Mouse (Mus musculus) E14TG2a.4 (cell line): ENCODE results near the gene Stk32b.

ENCODE experiments used
- H3K27me3 ChIP-seq: 2 replicates; pipeline ENCODE4 v1.6.1; 2014; ENCODE audit warnings: low read length, control low read depth; ENCODE audit not compliant: insufficient read depth
- H3K36me3 ChIP-seq: 2 replicates; pipeline ENCODE4 v1.6.1; 2014; ENCODE audit warnings: low read length, control low read depth; ENCODE audit not compliant: insufficient read depth
- H3K4me1 ChIP-seq: replicated peaks from 2 replicates; pipeline ENCODE4 v1.6.1; 2014; ENCODE audit warnings: low read depth, low read length, control low read depth
- H3K4me3 ChIP-seq: replicated peaks from 2 replicates; pipeline ENCODE4 v1.5.1; 2014; ENCODE audit warnings: mild to moderate bottlenecking, low read length
- H3K9me3 ChIP-seq: 2 replicates; pipeline ENCODE4 v1.6.1; 2014; ENCODE audit warnings: low read length, control low read depth
- CTCF ChIP-seq: conservative IDR thresholded peaks from 2 replicates; pipeline ENCODE4 v1.5.1; 2014; ENCODE audit warnings: low read length
- NANOG ChIP-seq: IDR thresholded peaks from 2 replicates; pipeline ENCODE4 v1.6.1; 2014; ENCODE audit warnings: borderline replicate concordance, low read length, mixed read lengths
- POU5F1 ChIP-seq: IDR thresholded peaks from 2 replicates; pipeline ENCODE4 v1.6.1; 2014; ENCODE audit warnings: low read length, borderline replicate concordance

The Stk32b gene

GRCm38 (mm10) chr5:37592411-37592810, 124.6 kb downstream of the Stk32b start:
- no peaks in the 10 kb centered on the region for H3K27me3 ChIP-seq
- H3K36me3 ChIP-seq: no peaks in the 10 kb centered on the region
- H3K4me1 ChIP-seq: no peaks in the 10 kb centered on the region
- no peak for TF ChIP-seq POU5F1
- no peak for TF ChIP-seq NANOG
- no peak for TF ChIP-seq CTCF
- H3K9me3 ChIP-seq: no peaks in the 10 kb centered on the region
- H3K4me3 ChIP-seq: no peak overlapping the region

GRCm38 (mm10) chr5:37587861-37588260, 129.1 kb downstream of the Stk32b start:
- no peaks in the 10 kb centered on the region for H3K4me1 ChIP-seq
- no peaks in the 10 kb centered on the region for H3K9me3 ChIP-seq
- TF ChIP-seq NANOG (no peak), POU5F1 (no peak)
- no peaks in the 10 kb centered on the region for H3K36me3 ChIP-seq
- H3K4me3 ChIP-seq: no peak overlapping the region
- H3K27me3 ChIP-seq: peaks cover 4% of the 10 kb centered on the region; the same call in 1 of the 2 replicates

GRCm38 (mm10) chr5:37586071-37586470, 130.9 kb downstream of the Stk32b start:
- no peaks in the 10 kb centered on the region for H3K36me3 ChIP-seq
- H3K27me3 ChIP-seq: peaks cover 4% of the 10 kb centered on the region; the same call in 1 of the 2 replicates
- no peaks in the 10 kb centered on the region for H3K9me3 ChIP-seq
- no peaks in the 10 kb centered on the region for H3K4me1 ChIP-seq
- TF ChIP-seq CTCF (no peak), POU5F1 (no peak), NANOG (no peak)
- H3K4me3 ChIP-seq: no peak overlapping the region

- Histone ChIP-seq H3K27me3 (no peaks in the 10 kb centered on the region), H3K36me3 (no peaks in the 10 kb centered on the region), H3K4me3 (no peak overlapping the region), H3K9me3 (peaks cover 6% of the 10 kb centered on the region), H3K4me1 (no peaks in the 10 kb centered on the region)
- no peak for TF ChIP-seq CTCF
These were observed 141.5 kb downstream of the Stk32b start for GRCm38 (mm10) chr5:37575427-37575826.

GRCm38 (mm10) chr5:37557274-37557815, 159.6 kb downstream of the Stk32b start:
- no peaks in the 10 kb centered on the region for H3K27me3 ChIP-seq
- H3K4me3 ChIP-seq: no peak overlapping the region
- H3K9me3 ChIP-seq: no peaks in the 10 kb centered on the region
- no peak for TF ChIP-seq POU5F1
- no peak for TF ChIP-seq NANOG
- TF ChIP-seq CTCF: no peak
- H3K36me3 ChIP-seq: no peaks in the 10 kb centered on the region
- no peaks in the 10 kb centered on the region for H3K4me1 ChIP-seq

- Histone ChIP-seq H3K4me3 (no peak overlapping the region), H3K27me3 (no peaks in the 10 kb centered on the region), H3K4me1 (no peaks in the 10 kb centered on the region), H3K36me3 (no peaks in the 10 kb centered on the region), H3K9me3 (no peaks in the 10 kb centered on the region)
- no peak for TF ChIP-seq POU5F1
- TF ChIP-seq CTCF: no peak
- TF ChIP-seq NANOG: no peak
These were observed 162.7 kb downstream of the Stk32b start for GRCm38 (mm10) chr5:37554231-37554630.

GRCm38 (mm10) chr5:37551649-37552048, 165.3 kb downstream of the Stk32b start:
- H3K4me1 ChIP-seq: no peaks in the 10 kb centered on the region
- no peaks in the 10 kb centered on the region for H3K9me3 ChIP-seq
- no peak for TF ChIP-seq NANOG
- no peak for TF ChIP-seq POU5F1
- TF ChIP-seq CTCF: no peak

GRCm38 (mm10) chr5:37535726-37536293, 181.2 kb downstream of the Stk32b start:
- no peak overlapping the region for H3K4me3 ChIP-seq
- TF ChIP-seq POU5F1 (no peak), CTCF (no peak), NANOG (no peak)
- no peaks in the 10 kb centered on the region for H3K9me3 ChIP-seq
- H3K27me3 ChIP-seq: no peaks in the 10 kb centered on the region
- no peaks in the 10 kb centered on the region for H3K36me3 ChIP-seq
- no peaks in the 10 kb centered on the region for H3K4me1 ChIP-seq

More at GRCm38 (mm10) chr5:37551649-37552048, 165.3 kb downstream of the Stk32b start:
- Histone ChIP-seq H3K4me3 (no peak overlapping the region), H3K27me3 (no peaks in the 10 kb centered on the region), H3K36me3 (no peaks in the 10 kb centered on the region)

GRCm38 (mm10) chr5:37535227-37535626, 181.7 kb downstream of the Stk32b start:
- Histone ChIP-seq H3K9me3 (no peaks in the 10 kb centered on the region), H3K36me3 (no peaks in the 10 kb centered on the region), H3K4me3 (no peak overlapping the region), H3K27me3 (no peaks in the 10 kb centered on the region), H3K4me1 (no peaks in the 10 kb centered on the region)
- TF ChIP-seq POU5F1 (no peak), NANOG (no peak), CTCF (no peak)
